Comparison of ENCODE assay signal across 24 mouse cellular contexts in genomic region chr9:115939420-115939819, GRCm38 (mm10). TPM values are rescaled to one million over a fixed set of nuclear protein-coding genes. Genes with fewer than 3 reads are reported as not detected.
DNase-seq lines count a peak whose midpoint lies in the region; ATAC-seq and TF ChIP-seq lines count a peak whose summit lies in the region.
"Had no signal": no experiment of that assay in that cellular context is flagged by ENCODE, and none has a peak within 500 bp of the region (broad histone marks: within the 10 kb centered on the region; RNA-seq: fewer than 3 reads in every experiment).

No protein-coding gene starts in this region.

- intact Hi-C loops in left cerebral cortex, adult 2 months (cut with DNase I), result loop anchor here (1.0 to 2.0 kb wide), 3 partner anchors 28 to 601 kb away; no protein-coding TSS in a partner anchor

- no peak for TF ChIP-seq CTCF in left cerebral cortex, adult 2 months (IDR thresholded peaks at IDR 0.05)

- peak; percentile 77 for ATAC-seq in frontal cortex, adult (ENCODE audit: low TSS enrichment)
- ATAC-seq: hindbrain, embryonic 16.5 days; midbrain, embryonic 15.5 days had no signal

- H3K27ac ChIP-seq in left cerebral cortex, adult 2 months, result no peak overlapping the region
- H3K27ac ChIP-seq: forebrain, embryonic 12.5 days; hindbrain, embryonic 10.5 days; limb, embryonic 13.5 days; lung, embryonic 15.5 days; midbrain, embryonic 10.5 days; midbrain, embryonic 15.5 days had no signal

- no peak for DNase-seq in frontal cortex, postnatal 14 days (ENCODE audit: low spot score in 2 of 2)
- peak; percentile 85 for DNase-seq in right cerebral cortex, adult 18-20 months
- DNase-seq in right cerebral cortex, postnatal 14 days, result no peak
- DNase-seq in left cerebral cortex, adult 2 months (ENCODE audit: extremely low spot score in 1 of 2, low spot score in 2 of 2), result peak; percentile 34 to 60
- DNase-seq in right cerebral cortex, postnatal 36 days (ENCODE audit: low spot score in 2 of 2), result peak; percentile 66 to 79
- DNase-seq in kidney, postnatal 4 days, result no peak
- no peak for DNase-seq in ovary, postnatal 36 days (ENCODE audit: low spot score)
- DNase-seq: adrenal gland, postnatal 14 days; cerebellum, adult 18-20 months; cerebellum, postnatal 10 days; gastrocnemius, postnatal 14 days; heart, postnatal 14 days; kidney, adult 18-20 months; layer of hippocampus, postnatal 36 days had no signal

- H3K4me3 ChIP-seq in left cerebral cortex, adult 2 months, result no peak overlapping the region
- H3K4me3 ChIP-seq: erythroblast, embryonic 14.5 days; forebrain, embryonic 12.5 days; hindbrain, embryonic 10.5 days; limb, embryonic 13.5 days; lung, embryonic 15.5 days; midbrain, embryonic 10.5 days; midbrain, embryonic 15.5 days had no signal

RNA-seq across cellular contexts. Expression of gene Gadl1, which starts 30.2 kb away (rescaled TPM):
- under 1 TPM; 0.57 to 0.61 TPM for total RNA-seq in left cerebral cortex, adult 2 months (2021)
- total RNA-seq: neutrophil, adult 5-6 weeks had no signal

Comparison
In these comparisons a context has a peak if more than half of its experiments do, and no peak if none do; other contexts are left out.
1. DNase-seq: peak in right cerebral cortex, adult 18-20 months (single experiment), left cerebral cortex, adult 2 months (2 of 2) and right cerebral cortex, postnatal 36 days (2 of 2); none in frontal cortex, postnatal 14 days (0 of 2), right cerebral cortex, postnatal 14 days (single experiment), kidney, postnatal 4 days (0 of 2) and ovary, postnatal 36 days (single experiment).